Mouse (Mus musculus): ENCODE data around the gene Lpin2.

- TF ChIP-seq FLI1 (IDR thresholded peaks at IDR 0.05; ENCODE audit: low read length): no peak
- no peak for TF ChIP-seq GATA1 (IDR thresholded peaks at IDR 0.05; ENCODE audit: borderline replicate concordance, low read length)
Observed at GRCm38 (mm10) chr17:71291897-71292420, 109.6 kb downstream of the Lpin2 start.
